Mouse (Mus musculus): ENCODE results near the gene Fkbp14.

GRCm38 (mm10) chr6:54641953-54642352 is 44.8 kb upstream of the Fkbp14 start:
- TF ChIP-seq CTCF (conservative IDR thresholded peaks at IDR 0.05; ENCODE audit: low read length) = no peak
- no peak for TF ChIP-seq POU5F1 (IDR thresholded peaks at IDR 0.05; ENCODE audit: borderline replicate concordance, low read length)
